Mouse (Mus musculus) lung, embryonic 14.5 days (tissue): Measurements from ENCODE around the gene Pom121l12. TPM values are rescaled to one million over a fixed set of nuclear protein-coding genes. Genes with fewer than 3 reads are reported as not detected.

Experiments used
- ATAC-seq: fragments of 200-750 bp; cut with Nextera tagmentation; 2 replicates; pipeline ENCODE4 v1.8.0; 2017; ENCODE audit warnings: mild to moderate bottlenecking, moderate TSS enrichment, moderate library complexity; ENCODE audit not compliant: insufficient read depth
- DNase-seq: peaks from one replicate; pipeline ENCODE4 v3.0.0-alpha.2; 2015
- H3K27ac ChIP-seq: fragments of 300-500 bp; sonication (generic); 2 replicates; pipeline ENCODE4 v1.5.1; 2014; ENCODE audit warnings: low read depth, mild to moderate bottlenecking, moderate library complexity
- H3K27me3 ChIP-seq: fragments of 300-500 bp; sonication (generic); 2 replicates; pipeline ENCODE4 v1.6.1; 2014; ENCODE audit warnings: low read length, control low read depth; ENCODE audit not compliant: insufficient read depth
- H3K36me3 ChIP-seq: fragments of 300-500 bp; sonication (generic); 2 replicates; pipeline ENCODE4 v1.6.1; 2014; ENCODE audit warnings: control low read depth; ENCODE audit not compliant: insufficient read depth
- H3K4me1 ChIP-seq: fragments of 300-500 bp; sonication (generic); 2 replicates; pipeline ENCODE4 v1.6.1; 2014; ENCODE audit warnings: antibody characterized with exemption, control low read depth; ENCODE audit not compliant: insufficient read depth
- H3K4me2 ChIP-seq: fragments of 300-500 bp; sonication (generic); 2 replicates; pipeline ENCODE4 v1.6.1; 2014; ENCODE audit warnings: mild to moderate bottlenecking
- H3K4me3 ChIP-seq: fragments of 300-500 bp; sonication (generic); 2 replicates; pipeline ENCODE4 v1.5.1; 2014; ENCODE audit warnings: low read depth, low read length
- H3K9ac ChIP-seq: fragments of 300-500 bp; sonication (generic); 2 replicates; pipeline ENCODE4 v1.6.1; 2014
- H3K9me3 ChIP-seq: fragments of 300-500 bp; sonication (generic); 2 replicates; pipeline ENCODE4 v1.6.1; 2016; ENCODE audit warnings: low read depth, low read length, control low read depth
- CTCF ChIP-seq: IDR thresholded peaks from 2 replicates; pipeline ENCODE4 v1.5.1; 2016; ENCODE audit warnings: antibody characterized with exemption, low read depth
- WGBS: fragments of 180-500 bp; shearing (Covaris S2); extraction: QIAGEN DNeasy Blood & Tissue Kit; methylation state at CpG from one replicate; pipeline ENCODE4 v1.1.7; 2014; 5-methylcytosine and 5-hydroxymethylcytosine counted together
- polyA plus RNA-seq: library from polyadenylated mRNA; unstranded; fragments of >200 nt; fragmentation: Nextera tagmentation; extraction: Ambion mirVana; gene quantifications from 2 replicates; pipeline ENCODE4 v1.2.1, GENCODE M21; 2014

Gene Pom121l12
- not detected in 2 replicates for polyA plus RNA-seq

DNA sequence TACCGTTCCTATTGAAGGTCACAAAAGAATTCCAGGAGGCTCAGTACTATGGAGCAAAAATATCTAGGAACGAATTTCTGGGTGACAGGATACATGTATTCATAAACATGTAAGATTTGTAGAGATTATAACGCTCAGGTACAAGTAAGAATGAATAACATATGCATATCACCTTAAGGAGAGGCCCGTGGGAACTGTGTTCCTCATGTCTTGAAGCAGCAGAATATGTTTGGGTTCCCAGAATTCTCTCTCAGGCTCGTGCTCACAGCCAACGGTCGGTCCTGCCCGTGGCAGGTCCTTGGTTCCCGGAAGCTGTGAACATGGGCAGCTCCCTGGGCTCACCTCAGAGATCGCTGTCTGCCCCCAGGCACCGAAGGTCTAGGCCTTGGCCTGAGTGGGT lies at the start of gene Pom121l12:
Gene Pom121l12, plus strand, starts transcription at position 301 of the 400 bp plus-strand sequence.
- no peak for ATAC-seq
- H3K27ac ChIP-seq: no peak within 1 kb of the TSS
- no peaks in the 10 kb centered on the region for H3K9me3 ChIP-seq
- no peaks in the 10 kb centered on the region for H3K4me1 ChIP-seq
- 86% methylated on average over 11 of the region's 11 CpGs for WGBS
- H3K36me3 ChIP-seq: no peaks in the 10 kb centered on the region
- no peaks in the 10 kb centered on the region for H3K27me3 ChIP-seq
- no peak for DNase-seq
- no peak within 1 kb of the TSS for H3K9ac ChIP-seq
- H3K4me2 ChIP-seq: no peak within 1 kb of the TSS
- no peak for TF ChIP-seq CTCF
- H3K4me3 ChIP-seq: no peak within 1 kb of the TSS

DNA sequence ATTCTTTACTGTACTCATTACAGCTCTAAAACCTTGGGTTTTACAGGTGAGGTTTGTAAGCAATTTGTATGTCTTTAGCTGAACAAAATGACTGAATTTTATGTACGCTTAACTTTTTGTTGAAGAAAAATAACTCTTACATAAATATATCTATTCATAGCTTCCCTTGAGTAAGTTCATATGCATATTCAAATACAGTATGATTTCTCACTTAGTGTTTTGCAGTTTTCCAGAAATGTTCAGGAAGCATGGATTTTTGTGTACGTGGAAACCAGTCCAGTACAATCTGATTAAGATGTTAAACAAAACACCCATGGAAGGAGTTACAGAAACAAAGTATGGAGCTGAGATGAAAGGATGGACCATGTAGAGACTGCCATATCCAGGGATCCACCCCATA lies 12.8 kb downstream of the Pom121l12 start:
- no peak for TF ChIP-seq CTCF
- Histone ChIP-seq H3K4me3 (no peak overlapping the region), H3K36me3 (no peaks in the 10 kb centered on the region), H3K9me3 (no peaks in the 10 kb centered on the region), H3K4me2 (no peak overlapping the region), H3K27ac (no peak overlapping the region), H3K9ac (no peak overlapping the region), H3K27me3 (no peaks in the 10 kb centered on the region), H3K4me1 (no peaks in the 10 kb centered on the region)
- 86% methylated on average over 2 of the region's 2 CpGs for WGBS
- DNase-seq: no peak
- ATAC-seq: no peak
